Mouse (Mus musculus): ENCODE measurements at regions not wholly inside any gene's neighbourhood (a gene's known extent, or its start where the extent isn't known, plus 50 kb on each side); places are given as distances from the start of the nearest gene placed in this dataset.

DNA sequence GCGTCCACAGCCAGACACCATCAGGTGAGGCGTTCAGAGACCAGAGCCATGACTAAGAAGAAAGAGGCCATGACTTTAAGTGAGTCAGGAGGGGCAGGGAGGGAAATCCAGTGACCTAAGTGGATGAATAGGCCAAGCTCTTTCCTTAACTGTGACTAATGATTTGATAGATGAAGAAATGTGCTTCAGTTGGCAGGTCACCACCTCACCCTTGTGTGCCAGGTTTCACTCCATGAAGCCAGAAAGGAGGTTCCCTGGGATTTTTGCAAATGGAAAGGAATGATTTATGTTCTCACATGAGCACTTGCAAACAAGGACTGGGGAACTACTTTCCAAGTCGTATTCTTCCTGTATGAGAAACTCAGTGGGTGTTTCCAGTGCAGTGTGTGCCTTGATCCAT lies 923.0 kb downstream of the Slc22a22 start:
- TF ChIP-seq POLR2A (IDR thresholded peaks at IDR 0.05; ENCODE audit: insufficient read depth, low read length) (no peak), EP300 (IDR thresholded peaks at IDR 0.05; ENCODE audit: insufficient read depth, low read depth, low read length) (no peak), CTCF (IDR thresholded peaks at IDR 0.05; ENCODE audit: low read depth, low read length) (no peak)
- Histone ChIP-seq H3K9ac (ENCODE audit: low read depth, poor library complexity, severe bottlenecking) (no peak overlapping the region), H3K27ac (ENCODE audit: insufficient read depth, low read length) (no peak overlapping the region), H3K36me3 (ENCODE audit: control insufficient read depth, insufficient read depth, low read length, poor library complexity, severe bottlenecking) (no peaks in the 10 kb centered on the region), H3K9me3 (replicated peaks; ENCODE audit: control insufficient read depth, insufficient read depth, low read length, poor library complexity, severe bottlenecking) (no peaks in the 10 kb centered on the region), H3K4me1 (ENCODE audit: control insufficient read depth, insufficient read depth, low read length) (no peaks in the 10 kb centered on the region), H3K27me3 (ENCODE audit: control insufficient read depth, insufficient read depth, low read length, poor library complexity, severe bottlenecking) (no peaks in the 10 kb centered on the region), H3K4me3 (ENCODE audit: low read depth, low read length) (no peak overlapping the region)

DNA sequence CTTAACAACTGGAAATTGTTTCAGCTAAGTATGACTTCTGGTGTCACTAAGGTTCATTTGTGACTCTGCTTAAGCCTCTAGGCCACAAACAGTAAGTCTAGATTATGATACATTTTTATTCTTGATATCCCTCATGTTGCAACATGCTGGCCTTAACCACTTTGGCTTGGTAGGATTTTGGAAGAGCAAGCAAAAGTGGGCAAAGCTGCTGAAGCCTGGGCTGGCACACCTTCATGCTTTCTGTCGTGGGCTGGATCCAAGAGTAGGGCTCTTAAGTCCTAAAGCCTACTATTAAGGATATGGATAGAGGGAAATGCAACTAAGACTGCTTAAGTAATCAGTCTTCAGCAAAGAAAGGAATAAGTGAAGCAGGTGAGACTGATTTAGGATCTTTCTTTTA lies 923.6 kb downstream of the Slc22a22 start:
- Histone ChIP-seq H3K9ac (ENCODE audit: low read depth, poor library complexity, severe bottlenecking) (no peak overlapping the region), H3K4me1 (ENCODE audit: control insufficient read depth, insufficient read depth, low read length) (no peaks in the 10 kb centered on the region), H3K27me3 (ENCODE audit: control insufficient read depth, insufficient read depth, low read length, poor library complexity, severe bottlenecking) (no peaks in the 10 kb centered on the region), H3K9me3 (replicated peaks; ENCODE audit: control insufficient read depth, insufficient read depth, low read length, poor library complexity, severe bottlenecking) (no peaks in the 10 kb centered on the region), H3K27ac (ENCODE audit: insufficient read depth, low read length) (no peak overlapping the region), H3K36me3 (ENCODE audit: control insufficient read depth, insufficient read depth, low read length, poor library complexity, severe bottlenecking) (no peaks in the 10 kb centered on the region), H3K4me3 (ENCODE audit: low read depth, low read length) (no peak overlapping the region)
- TF ChIP-seq POLR2A (IDR thresholded peaks at IDR 0.05; ENCODE audit: insufficient read depth, low read length) (no peak), CTCF (IDR thresholded peaks at IDR 0.05; ENCODE audit: low read depth, low read length) (no peak), EP300 (IDR thresholded peaks at IDR 0.05; ENCODE audit: insufficient read depth, low read depth, low read length) (no peak)

DNA sequence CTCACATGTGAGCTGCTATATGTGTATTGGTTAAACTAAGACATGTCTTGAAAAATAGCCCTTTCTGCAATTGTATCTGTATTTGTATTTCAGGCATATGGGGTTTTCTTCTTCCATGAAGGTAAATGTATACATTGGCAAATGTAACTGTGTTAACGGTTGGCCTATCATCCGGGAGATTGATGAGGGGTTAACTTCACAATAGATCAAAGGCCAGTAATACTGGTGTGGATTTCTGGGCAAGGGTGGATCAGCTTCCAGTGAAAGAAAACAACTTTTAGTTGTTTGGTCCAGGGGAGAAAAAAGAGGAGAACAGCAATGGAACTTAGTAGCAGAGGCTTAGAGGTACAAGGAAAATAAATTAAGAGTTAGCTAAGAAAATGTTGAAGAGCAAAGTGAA lies 945.9 kb downstream of the Slc22a22 start:
- H3K4me1 ChIP-seq (ENCODE audit: control insufficient read depth, insufficient read depth, low read length), result no peaks in the 10 kb centered on the region
- no peak overlapping the region for H3K9ac ChIP-seq (ENCODE audit: low read depth, poor library complexity, severe bottlenecking)
- H3K27ac ChIP-seq (ENCODE audit: insufficient read depth, low read length), result no peak overlapping the region
- no peaks in the 10 kb centered on the region for H3K9me3 ChIP-seq (replicated peaks; ENCODE audit: control insufficient read depth, insufficient read depth, low read length, poor library complexity, severe bottlenecking)
- no peaks in the 10 kb centered on the region for H3K27me3 ChIP-seq (ENCODE audit: control insufficient read depth, insufficient read depth, low read length, poor library complexity, severe bottlenecking)
- no peak for TF ChIP-seq CTCF (IDR thresholded peaks at IDR 0.05; ENCODE audit: low read depth, low read length)
- TF ChIP-seq POLR2A (IDR thresholded peaks at IDR 0.05; ENCODE audit: insufficient read depth, low read length), result no peak
- TF ChIP-seq EP300 (IDR thresholded peaks at IDR 0.05; ENCODE audit: insufficient read depth, low read depth, low read length), result no peak
- H3K36me3 ChIP-seq (ENCODE audit: control insufficient read depth, insufficient read depth, low read length, poor library complexity, severe bottlenecking), result no peaks in the 10 kb centered on the region
- no peak overlapping the region for H3K4me3 ChIP-seq (ENCODE audit: low read depth, low read length)

DNA sequence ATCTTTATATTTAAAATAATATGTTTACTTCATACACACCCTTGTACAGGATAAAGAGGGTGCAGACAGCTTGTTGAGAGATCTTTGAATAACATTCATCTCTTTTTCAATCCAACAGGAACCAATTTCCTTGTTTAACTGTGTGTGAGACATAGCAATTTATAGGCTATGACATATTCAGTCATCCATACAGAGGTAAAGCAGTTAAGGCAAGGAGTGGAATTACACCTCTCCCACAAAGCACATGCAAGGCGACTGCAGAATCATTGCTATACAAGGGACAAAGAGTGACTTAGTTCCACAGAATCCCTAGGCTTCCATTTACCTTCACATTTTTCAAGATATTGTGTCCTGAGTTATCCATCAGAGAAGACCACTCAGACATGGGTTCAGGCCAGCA lies 959.0 kb downstream of the Slc22a22 start:
- Histone ChIP-seq H3K9ac (ENCODE audit: low read depth, poor library complexity, severe bottlenecking) (no peak overlapping the region), H3K27me3 (ENCODE audit: control insufficient read depth, insufficient read depth, low read length, poor library complexity, severe bottlenecking) (no peaks in the 10 kb centered on the region), H3K9me3 (replicated peaks; ENCODE audit: control insufficient read depth, insufficient read depth, low read length, poor library complexity, severe bottlenecking) (peaks cover 5% of the 10 kb centered on the region), H3K4me1 (ENCODE audit: control insufficient read depth, insufficient read depth, low read length) (no peaks in the 10 kb centered on the region), H3K27ac (ENCODE audit: insufficient read depth, low read length) (no peak overlapping the region), H3K4me3 (ENCODE audit: low read depth, low read length) (no peak overlapping the region), H3K36me3 (ENCODE audit: control insufficient read depth, insufficient read depth, low read length, poor library complexity, severe bottlenecking) (no peaks in the 10 kb centered on the region)
- TF ChIP-seq POLR2A (IDR thresholded peaks at IDR 0.05; ENCODE audit: insufficient read depth, low read length) (no peak), EP300 (IDR thresholded peaks at IDR 0.05; ENCODE audit: insufficient read depth, low read depth, low read length) (no peak), CTCF (IDR thresholded peaks at IDR 0.05; ENCODE audit: low read depth, low read length) (no peak)

DNA sequence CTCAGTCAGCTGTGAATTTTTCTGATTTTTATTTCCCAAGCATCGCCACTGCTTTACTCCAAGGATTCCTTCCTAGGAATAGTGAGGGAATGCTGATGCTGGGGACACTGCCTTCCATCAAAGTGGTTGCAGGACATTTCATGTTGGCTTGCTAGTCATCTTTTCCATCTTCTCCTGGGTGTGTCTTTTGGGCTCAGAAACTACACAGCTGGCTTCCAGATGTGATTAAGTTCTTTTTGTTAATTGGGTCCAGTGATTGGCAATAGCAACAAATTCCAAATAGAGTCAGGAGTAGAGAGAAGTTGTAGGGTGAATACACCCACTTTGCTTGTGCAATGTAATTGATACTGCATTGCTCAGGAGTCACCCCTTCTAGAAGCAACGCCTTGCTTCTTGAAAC lies 961.3 kb downstream of the Slc22a22 start:
- H3K9me3 ChIP-seq (replicated peaks; ENCODE audit: control insufficient read depth, insufficient read depth, low read length, poor library complexity, severe bottlenecking), result peaks cover 5% of the 10 kb centered on the region
- H3K27ac ChIP-seq (ENCODE audit: insufficient read depth, low read length), result no peak overlapping the region
- H3K4me3 ChIP-seq (ENCODE audit: low read depth, low read length), result no peak overlapping the region
- TF ChIP-seq POLR2A (IDR thresholded peaks at IDR 0.05; ENCODE audit: insufficient read depth, low read length), result no peak
- TF ChIP-seq EP300 (IDR thresholded peaks at IDR 0.05; ENCODE audit: insufficient read depth, low read depth, low read length), result no peak
- no peak for TF ChIP-seq CTCF (IDR thresholded peaks at IDR 0.05; ENCODE audit: low read depth, low read length)
- no peak overlapping the region for H3K9ac ChIP-seq (ENCODE audit: low read depth, poor library complexity, severe bottlenecking)
- H3K4me1 ChIP-seq (ENCODE audit: control insufficient read depth, insufficient read depth, low read length), result no peaks in the 10 kb centered on the region
- H3K27me3 ChIP-seq (ENCODE audit: control insufficient read depth, insufficient read depth, low read length, poor library complexity, severe bottlenecking), result no peaks in the 10 kb centered on the region
- no peaks in the 10 kb centered on the region for H3K36me3 ChIP-seq (ENCODE audit: control insufficient read depth, insufficient read depth, low read length, poor library complexity, severe bottlenecking)

DNA sequence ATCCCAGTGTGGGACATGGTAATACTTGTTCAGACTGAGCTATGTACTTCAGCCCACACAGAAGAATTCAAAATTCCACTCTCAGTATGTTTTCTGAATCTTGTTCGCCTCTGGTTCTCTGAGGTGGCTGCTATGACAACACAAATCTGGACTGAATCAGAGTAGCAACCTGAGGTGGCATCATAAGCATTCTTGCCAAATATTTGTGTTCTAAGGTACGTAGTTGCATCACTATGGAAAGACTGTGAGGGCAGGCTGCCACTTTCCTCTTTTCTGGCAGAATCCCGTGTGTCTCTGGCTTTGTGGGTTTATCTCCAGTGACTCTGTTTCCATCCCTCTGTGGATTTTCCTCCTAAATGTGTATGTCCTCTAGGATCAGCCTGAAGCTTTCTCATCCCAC lies 978.7 kb downstream of the Slc22a22 start:
- Histone ChIP-seq H3K9me3 (replicated peaks; ENCODE audit: control insufficient read depth, insufficient read depth, low read length, poor library complexity, severe bottlenecking) (no peaks in the 10 kb centered on the region), H3K27me3 (ENCODE audit: control insufficient read depth, insufficient read depth, low read length, poor library complexity, severe bottlenecking) (no peaks in the 10 kb centered on the region), H3K4me1 (ENCODE audit: control insufficient read depth, insufficient read depth, low read length) (no peaks in the 10 kb centered on the region), H3K36me3 (ENCODE audit: control insufficient read depth, insufficient read depth, low read length, poor library complexity, severe bottlenecking) (no peaks in the 10 kb centered on the region), H3K9ac (ENCODE audit: low read depth, poor library complexity, severe bottlenecking) (no peak overlapping the region), H3K4me3 (ENCODE audit: low read depth, low read length) (no peak overlapping the region), H3K27ac (ENCODE audit: insufficient read depth, low read length) (no peak overlapping the region)
- TF ChIP-seq EP300 (IDR thresholded peaks at IDR 0.05; ENCODE audit: insufficient read depth, low read depth, low read length), result no peak
- no peak for TF ChIP-seq POLR2A (IDR thresholded peaks at IDR 0.05; ENCODE audit: insufficient read depth, low read length)
- TF ChIP-seq CTCF (IDR thresholded peaks at IDR 0.05; ENCODE audit: low read depth, low read length), result no peak
